Mouse (Mus musculus) E14TG2a.4 (cell line): ENCODE data around the gene 2210408I21Rik.

Experiments
- CTCF ChIP-seq: conservative IDR thresholded peaks from 2 replicates; pipeline ENCODE4 v1.5.1; 2014; ENCODE audit warnings: low read length
- POU5F1 ChIP-seq: IDR thresholded peaks from 2 replicates; pipeline ENCODE4 v1.6.1; 2014; ENCODE audit warnings: low read length, borderline replicate concordance

- TF ChIP-seq CTCF (no peak), POU5F1 (no peak)
Measured at GRCm38 (mm10) chr13:77528960-77529699, 393.8 kb downstream of the 2210408I21Rik start.
